In genomic region chr12:69093073-69093797, GRCm38 (mm10) we compare ENCODE assay signal across 9 mouse cellular contexts.
A peak's percentile ranks its signal among the peaks of the same experiment; 100 is the strongest.
DNase-seq lines count a peak whose midpoint lies in the region; ATAC-seq and TF ChIP-seq lines count a peak whose summit lies in the region.
"Had no signal": no experiment of that assay in that cellular context is flagged by ENCODE, and none has a peak within 500 bp of the region (broad histone marks: within the 10 kb centered on the region; RNA-seq: fewer than 3 reads in every experiment).

No protein-coding gene starts in this region.

- intact Hi-C loops in heart, adult 2 months (cut with DNase I) = no loop called here

- in situ Hi-C loops in Patski (cut with MboI; ENCODE audit: low pct_unique_long_range_greater_than_20kb) = no loop called here

- WGBS in heart, adult 2 months = 61% methylated on average over 13 of the region's 13 CpGs
- 66% methylated on average over 13 of the region's 13 CpGs for WGBS in midbrain, embryonic 14.5 days
- WGBS in midbrain, embryonic 15.5 days = 71% methylated on average over 13 of the region's 13 CpGs

- H3K79me2 ChIP-seq in heart, adult 2 months (replicated peaks; ENCODE audit: control insufficient read depth, insufficient read depth, low read length) = no peaks in the 10 kb centered on the region

- no peak for TF ChIP-seq EP300 in heart, adult 2 months (IDR thresholded peaks at IDR 0.05; ENCODE audit: insufficient read depth, low read depth, low read length)

- ATAC-seq in midbrain, embryonic 14.5 days (ENCODE audit: low FRiP score, low TSS enrichment) = no peak
- no peak for ATAC-seq in midbrain, embryonic 15.5 days (replicated peaks)
- no peak for ATAC-seq in Patski

- TF ChIP-seq CTCF in heart, adult 2 months (IDR thresholded peaks at IDR 0.05) = peak; percentile 22
- TF ChIP-seq CTCF in Patski (IDR thresholded peaks at IDR 0.05) = peak; percentile 40

- no peaks in the 10 kb centered on the region for H3K4me1 ChIP-seq in heart, adult 2 months (ENCODE audit: control insufficient read depth, insufficient read depth, low read length)
- H3K4me1 ChIP-seq in midbrain, embryonic 14.5 days (ENCODE audit: control insufficient read depth, insufficient read depth, low read length) = no peaks in the 10 kb centered on the region
- no peaks in the 10 kb centered on the region for H3K4me1 ChIP-seq in midbrain, embryonic 15.5 days
- H3K4me1 ChIP-seq: neural tube, embryonic 13.5 days had no signal

- DNase-seq in heart, adult 2 months = no peak
- DNase-seq in heart, adult 8-10 months (ENCODE audit: low spot score) = no peak
- DNase-seq in midbrain, embryonic 14.5 days = peak; percentile 58
- DNase-seq in Patski (ENCODE audit: low read depth, low spot score) = no peak
- peak; percentile 21 for DNase-seq in thymus, postnatal 0 days (ENCODE audit: low spot score)
- DNase-seq in testis, postnatal 14 days (ENCODE audit: low spot score) = no peak
- no peak for DNase-seq in gastrocnemius, postnatal 25 days

- H3K27me3 ChIP-seq in heart, adult 2 months (ENCODE audit: control insufficient read depth, insufficient read depth, low read length) = peaks cover 2% of the 10 kb centered on the region; the same call in 1 of the 2 replicates
- H3K27me3 ChIP-seq in midbrain, embryonic 14.5 days (ENCODE audit: control insufficient read depth, insufficient read depth, low read length) = no peaks in the 10 kb centered on the region
- no peaks in the 10 kb centered on the region for H3K27me3 ChIP-seq in midbrain, embryonic 15.5 days (replicated peaks)
- H3K27me3 ChIP-seq in Patski = peaks cover 12% of the 10 kb centered on the region
- H3K27me3 ChIP-seq: neural tube, embryonic 13.5 days had no signal

- TF ChIP-seq POLR2A in heart, adult 2 months (IDR thresholded peaks at IDR 0.05; ENCODE audit: insufficient read depth, low read depth, low read length) = no peak

- H3K27ac ChIP-seq in heart, adult 2 months = no peak overlapping the region
- no peak overlapping the region for H3K27ac ChIP-seq in midbrain, embryonic 14.5 days (replicated peaks; ENCODE audit: low read depth, low read length)
- no peak overlapping the region for H3K27ac ChIP-seq in midbrain, embryonic 15.5 days
- H3K27ac ChIP-seq: neural tube, embryonic 13.5 days had no signal

- no peaks in the 10 kb centered on the region for H3K36me3 ChIP-seq in heart, adult 2 months (ENCODE audit: control insufficient read depth, insufficient read depth, low read length)
- H3K36me3 ChIP-seq in midbrain, embryonic 14.5 days (ENCODE audit: control insufficient read depth, insufficient read depth, low read length) = no peaks in the 10 kb centered on the region
- H3K36me3 ChIP-seq in midbrain, embryonic 15.5 days (replicated peaks) = no peaks in the 10 kb centered on the region
- H3K36me3 ChIP-seq: neural tube, embryonic 13.5 days had no signal

- CTCF ChIA-PET in Patski (lab: Charles Lee) = interaction anchor here (1.2 kb wide), 1 partner anchor 13 kb away, joined by 4 read pairs; no protein-coding TSS in a partner anchor

- POLR2A ChIA-PET in Patski (lab: Charles Lee) = no interaction called here

- H3K4me3 ChIP-seq in heart, adult 2 months = no peak overlapping the region
- no peak overlapping the region for H3K4me3 ChIP-seq in midbrain, embryonic 14.5 days (replicated peaks; ENCODE audit: low read depth, low read length)
- H3K4me3 ChIP-seq in midbrain, embryonic 15.5 days = no peak overlapping the region
- H3K4me3 ChIP-seq: neural tube, embryonic 13.5 days had no signal

- H3K9ac ChIP-seq in heart, adult 2 months (ENCODE audit: low read depth, low read length) = no peak overlapping the region
- no peak overlapping the region for H3K9ac ChIP-seq in midbrain, embryonic 14.5 days (replicated peaks; ENCODE audit: low read length)
- H3K9ac ChIP-seq in midbrain, embryonic 15.5 days = no peak overlapping the region
- H3K9ac ChIP-seq: neural tube, embryonic 13.5 days had no signal

- H3K4me2 ChIP-seq in midbrain, embryonic 14.5 days (ENCODE audit: low read length) = no peak overlapping the region
- no peak overlapping the region for H3K4me2 ChIP-seq in midbrain, embryonic 15.5 days
- H3K4me2 ChIP-seq: neural tube, embryonic 13.5 days had no signal

- H3K9me3 ChIP-seq in midbrain, embryonic 14.5 days (ENCODE audit: control insufficient read depth, low read length) = no peaks in the 10 kb centered on the region
- no peaks in the 10 kb centered on the region for H3K9me3 ChIP-seq in midbrain, embryonic 15.5 days
- H3K9me3 ChIP-seq: neural tube, embryonic 13.5 days had no signal

Comparison
In these comparisons a context has a peak if more than half of its experiments do, and no peak if none do; other contexts are left out.
1. DNase-seq: peak in midbrain, embryonic 14.5 days (single experiment) and thymus, postnatal 0 days (single experiment); none in heart, adult 2 months (0 of 2), heart, adult 8-10 months (single experiment), Patski (single experiment), testis, postnatal 14 days (single experiment) and gastrocnemius, postnatal 25 days (single experiment).